Mouse (Mus musculus) limb, embryonic 12.5 days (tissue): ENCODE results near the gene Isg20l2. TPM values are rescaled to one million over a fixed set of nuclear protein-coding genes. Genes with fewer than 3 reads are reported as not detected.

Experiments used
- ATAC-seq: fragments of 200-750 bp; cut with Nextera tagmentation; 2 replicates; pipeline ENCODE4 v1.8.0; 2017; ENCODE audit warnings: low read depth, moderate TSS enrichment; ENCODE audit not compliant: insufficient number of reproducible peaks, insufficient read depth, low FRiP score, low TSS enrichment
- H3K27ac ChIP-seq: fragments of 300-500 bp; sonication (generic); 2 replicates; pipeline ENCODE4 v1.5.1; 2016; ENCODE audit warnings: mild to moderate bottlenecking, moderate library complexity
- H3K27me3 ChIP-seq: fragments of 300-500 bp; sonication (generic); 2 replicates; pipeline ENCODE4 v1.6.1; 2016; ENCODE audit warnings: mild to moderate bottlenecking, moderate library complexity
- H3K36me3 ChIP-seq: fragments of 300-500 bp; sonication (generic); 2 replicates; pipeline ENCODE4 v1.6.1; 2016; ENCODE audit warnings: mild to moderate bottlenecking, moderate library complexity
- H3K4me1 ChIP-seq: fragments of 300-500 bp; sonication (generic); replicated peaks from 2 replicates; pipeline ENCODE4 v1.6.1; 2016
- H3K4me2 ChIP-seq: fragments of 300-500 bp; sonication (generic); 2 replicates; pipeline ENCODE4 v1.6.1; 2016; ENCODE audit warnings: mild to moderate bottlenecking, moderate library complexity
- H3K4me3 ChIP-seq: fragments of 300-500 bp; sonication (generic); replicated peaks from 2 replicates; pipeline ENCODE4 v1.5.1; 2016; ENCODE audit warnings: mild to moderate bottlenecking
- H3K9ac ChIP-seq: fragments of 300-500 bp; sonication (generic); replicated peaks from 2 replicates; pipeline ENCODE4 v1.6.1; 2016; ENCODE audit warnings: mild to moderate bottlenecking, moderate library complexity
- H3K9me3 ChIP-seq: fragments of 300-500 bp; sonication (generic); 2 replicates; pipeline ENCODE4 v1.6.1; 2016; ENCODE audit warnings: mild to moderate bottlenecking, moderate library complexity
- WGBS: fragments of 180-500 bp; shearing (Covaris S2); methylation state at CpG from one replicate; pipeline ENCODE4 v1.1.7; 2016; 5-methylcytosine and 5-hydroxymethylcytosine counted together
- polyA plus RNA-seq: library from polyadenylated mRNA; unstranded; fragments of >200 nt; fragmentation: Nextera tagmentation; extraction: Ambion mirVana; gene quantifications from 2 replicates; pipeline ENCODE4 v1.2.1, GENCODE M21; 2016

Gene Isg20l2
- polyA plus RNA-seq, 1 experiment from 2014 or later: 83.2 TPM

DNA sequence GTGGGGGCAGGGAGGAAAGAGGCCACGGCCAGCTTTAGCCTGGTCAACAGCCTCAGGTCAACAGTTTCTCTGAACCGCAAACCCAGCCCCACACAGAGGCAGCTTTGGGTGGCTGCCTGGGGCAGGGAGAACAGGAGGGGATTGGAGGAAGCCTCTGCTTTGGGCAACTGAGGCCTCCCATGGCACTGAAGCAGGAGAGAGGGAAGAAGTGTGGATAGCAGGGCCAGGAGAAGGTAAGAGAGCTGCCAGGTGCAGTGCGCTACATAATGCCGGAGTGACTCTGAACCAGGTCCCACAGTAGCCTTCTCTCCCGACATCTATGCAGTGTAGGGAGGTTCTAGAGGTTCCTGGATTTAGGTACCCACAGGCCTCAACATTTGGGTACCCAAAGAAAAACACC lies 50.6 kb downstream of the Isg20l2 start:
- 0 out of 2 replicates have a peak overlapping the region, but pooled peaks have one; percentile 29 for H3K27ac ChIP-seq
- H3K4me2 ChIP-seq: no peak overlapping the region
- H3K4me3 ChIP-seq: no peak overlapping the region
- H3K9ac ChIP-seq: no peak overlapping the region; the same call in 1 of the 2 replicates
- H3K4me1 ChIP-seq: peaks cover 37% of the 10 kb centered on the region
- 0 out of 2 replicates have a peak, but pooled peaks cover 3% of the 10 kb centered on the region for H3K36me3 ChIP-seq
- ATAC-seq: no peak
- no peaks in the 10 kb centered on the region for H3K9me3 ChIP-seq
- WGBS: 57% methylated on average over 5 of the region's 5 CpGs
- H3K27me3 ChIP-seq: peaks cover 10% of the 10 kb centered on the region

DNA sequence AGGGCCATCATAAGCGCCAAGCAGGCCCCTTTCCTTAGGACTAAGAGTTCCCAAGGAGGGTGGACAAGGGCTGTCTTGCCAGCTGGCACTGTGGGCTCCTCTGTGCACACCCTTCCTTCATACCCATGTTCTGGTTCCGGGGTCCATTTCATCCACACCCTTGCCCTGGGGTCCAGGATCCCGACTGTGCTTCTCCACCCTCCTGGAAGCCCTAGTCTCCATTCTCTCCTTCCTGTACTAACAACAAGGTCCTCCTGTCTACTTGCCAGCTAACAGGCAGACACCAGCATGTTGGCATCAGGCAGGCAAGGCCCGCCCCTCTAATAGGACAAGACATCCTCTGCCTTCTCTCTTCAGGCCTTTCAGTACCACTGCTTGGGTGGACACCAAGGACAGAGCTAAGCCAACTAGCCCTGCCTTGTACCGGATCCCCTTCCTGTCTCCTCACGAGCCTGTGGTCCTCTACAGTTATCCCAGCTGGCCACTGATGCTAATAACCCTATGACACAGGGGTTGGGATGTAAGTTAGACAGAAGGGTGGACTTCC lies 51.2 kb downstream of the Isg20l2 start:
- ATAC-seq: no peak
- H3K9me3 ChIP-seq: no peaks in the 10 kb centered on the region
- H3K4me3 ChIP-seq: no peak overlapping the region
- no peak overlapping the region for H3K4me2 ChIP-seq
- WGBS: 80% methylated on average over 6 of the region's 6 CpGs
- H3K9ac ChIP-seq: no peak overlapping the region
- 0 out of 2 replicates have a peak overlapping the region, but pooled peaks have one; percentile 29 for H3K27ac ChIP-seq
- peaks cover 42% of the 10 kb centered on the region for H3K4me1 ChIP-seq
- H3K36me3 ChIP-seq: 0 out of 2 replicates have a peak, but pooled peaks cover 3% of the 10 kb centered on the region
- peaks cover 10% of the 10 kb centered on the region for H3K27me3 ChIP-seq

DNA sequence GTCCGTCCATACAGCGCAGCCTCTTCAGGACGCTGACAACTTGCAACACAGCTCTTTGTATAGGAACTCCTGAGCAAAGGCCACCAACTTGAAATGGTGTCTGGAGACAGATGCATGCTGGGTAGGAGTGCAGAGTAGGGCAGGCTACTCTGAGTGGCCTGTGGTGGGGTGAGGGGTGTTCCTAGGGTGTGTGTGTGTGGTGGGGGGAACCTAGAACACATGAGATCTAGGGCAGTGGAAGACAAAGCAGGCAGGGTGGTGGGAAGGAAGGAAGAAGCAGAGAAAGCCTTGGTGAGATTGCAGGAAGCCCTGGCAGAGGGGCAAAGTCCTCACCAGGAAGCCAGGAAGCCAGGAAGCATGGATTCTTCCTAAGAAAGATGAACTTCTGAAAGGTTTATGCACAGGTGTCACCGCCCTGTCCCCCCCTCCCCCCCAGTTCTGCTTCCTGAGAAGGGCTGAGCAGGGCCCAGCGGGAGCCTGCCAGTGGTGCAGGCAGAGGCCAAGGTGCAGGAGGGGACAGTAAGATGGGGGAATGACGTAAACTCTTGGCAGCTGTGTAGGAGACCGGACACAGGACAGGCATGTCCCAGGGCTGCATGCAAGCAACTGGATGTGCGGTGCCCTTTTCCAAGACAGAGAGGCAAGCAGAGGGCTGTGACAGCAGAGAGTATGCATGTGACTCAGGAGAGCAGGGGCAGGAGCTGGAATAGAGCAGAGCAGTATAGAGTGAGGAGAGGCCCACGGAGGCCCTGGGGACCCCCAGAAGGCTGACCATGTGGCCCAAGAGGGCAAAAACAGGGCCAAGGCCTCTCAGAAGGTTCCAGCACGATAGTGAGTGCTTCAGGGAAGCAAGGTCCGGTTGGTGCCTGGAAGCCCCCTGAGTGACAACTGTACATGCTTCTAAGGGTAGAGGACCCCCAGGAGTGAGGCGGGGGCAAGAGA lies 52.1 kb downstream of the Isg20l2 start:
- Histone ChIP-seq H3K27ac (peak overlapping the region; percentile 78), H3K9me3 (no peaks in the 10 kb centered on the region), H3K9ac (no peak overlapping the region; the same call in 1 of the 2 replicates), H3K36me3 (no peaks in the 10 kb centered on the region), H3K4me1 (peaks cover 49% of the 10 kb centered on the region), H3K4me3 (no peak overlapping the region), H3K27me3 (peaks cover 10% of the 10 kb centered on the region), H3K4me2 (peak overlapping the region; percentile 40)
- 41% methylated on average over 12 of the region's 12 CpGs for WGBS
- no peak for ATAC-seq

DNA sequence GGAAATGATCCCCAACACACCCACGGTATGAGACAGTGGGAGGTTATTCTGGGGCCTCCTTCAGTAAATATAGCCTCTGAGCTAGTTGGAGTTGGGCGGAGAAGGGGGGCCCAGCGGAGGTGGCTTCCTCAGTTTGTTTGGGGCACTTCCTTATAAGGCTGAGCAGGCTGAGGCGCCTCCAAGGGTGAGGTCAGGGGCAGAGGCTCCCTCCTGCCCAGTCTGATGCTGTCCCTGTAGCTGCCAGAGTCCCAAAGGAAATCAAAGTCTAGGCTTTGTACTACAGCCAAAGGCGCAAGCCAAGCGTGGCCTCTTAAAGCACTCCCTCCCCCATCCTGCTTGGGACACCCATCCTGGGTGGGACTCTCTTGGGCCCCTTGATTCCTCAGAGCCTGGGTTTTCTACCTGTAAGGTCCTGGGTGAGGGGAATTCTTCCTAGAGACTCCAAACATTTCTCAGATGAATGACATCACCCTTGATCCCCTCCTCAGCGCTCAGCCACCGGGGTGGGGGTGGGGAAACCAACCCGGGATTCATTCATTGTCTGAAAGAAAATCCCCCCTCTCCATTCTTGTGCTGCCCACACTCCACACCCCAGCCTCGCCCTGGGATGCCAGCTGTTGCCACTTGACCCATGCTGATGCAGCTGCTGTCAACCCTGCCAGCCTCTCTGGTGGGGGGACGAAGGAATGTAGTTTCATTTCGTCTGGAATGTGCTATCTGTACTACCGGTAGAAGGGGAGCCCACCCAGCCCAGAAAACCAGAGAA lies 52.9 kb downstream of the Isg20l2 start:
- no peak for ATAC-seq
- H3K36me3 ChIP-seq: no peaks in the 10 kb centered on the region
- peak overlapping the region; percentile 2; the same call in 1 of the 2 replicates for H3K9ac ChIP-seq
- no peak overlapping the region; the same call in 1 of the 2 replicates for H3K4me3 ChIP-seq
- H3K9me3 ChIP-seq: no peaks in the 10 kb centered on the region
- peaks cover 14% of the 10 kb centered on the region for H3K27me3 ChIP-seq
- H3K27ac ChIP-seq: peak overlapping the region; percentile 78
- peak overlapping the region; percentile 40 for H3K4me2 ChIP-seq
- 9% methylated on average over 13 of the region's 13 CpGs for WGBS
- H3K4me1 ChIP-seq: peaks cover 57% of the 10 kb centered on the region

DNA sequence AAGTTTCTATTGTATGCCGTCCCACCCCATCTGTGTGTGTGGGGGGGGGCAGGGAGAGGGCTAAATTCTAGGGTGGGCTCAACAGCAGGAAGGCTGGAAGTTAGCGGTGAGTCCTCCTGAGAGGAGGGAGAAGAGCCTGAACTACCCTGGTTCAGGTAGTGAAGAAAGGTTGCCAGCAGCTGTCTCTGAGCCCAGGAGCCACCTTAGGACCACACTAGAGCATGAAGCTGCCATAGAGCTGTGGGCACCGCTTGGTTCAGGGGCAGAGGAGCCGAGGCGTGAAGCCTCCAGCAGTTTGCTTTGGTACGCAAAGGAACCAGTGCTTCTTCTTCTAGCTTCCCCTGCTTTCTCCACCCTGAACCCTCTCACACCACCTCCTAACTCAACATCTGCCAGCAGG lies 53.5 kb downstream of the Isg20l2 start:
- Histone ChIP-seq H3K9me3 (no peaks in the 10 kb centered on the region), H3K27me3 (peaks cover 20% of the 10 kb centered on the region), H3K36me3 (no peaks in the 10 kb centered on the region), H3K4me2 (peak overlapping the region; percentile 40), H3K27ac (peak overlapping the region; percentile 56; the same call in 1 of the 2 replicates), H3K4me3 (no peak overlapping the region), H3K9ac (peak overlapping the region; percentile 2; the same call in 1 of the 2 replicates), H3K4me1 (peaks cover 62% of the 10 kb centered on the region)
- 49% methylated on average over 6 of the region's 6 CpGs for WGBS
- ATAC-seq: no peak

DNA sequence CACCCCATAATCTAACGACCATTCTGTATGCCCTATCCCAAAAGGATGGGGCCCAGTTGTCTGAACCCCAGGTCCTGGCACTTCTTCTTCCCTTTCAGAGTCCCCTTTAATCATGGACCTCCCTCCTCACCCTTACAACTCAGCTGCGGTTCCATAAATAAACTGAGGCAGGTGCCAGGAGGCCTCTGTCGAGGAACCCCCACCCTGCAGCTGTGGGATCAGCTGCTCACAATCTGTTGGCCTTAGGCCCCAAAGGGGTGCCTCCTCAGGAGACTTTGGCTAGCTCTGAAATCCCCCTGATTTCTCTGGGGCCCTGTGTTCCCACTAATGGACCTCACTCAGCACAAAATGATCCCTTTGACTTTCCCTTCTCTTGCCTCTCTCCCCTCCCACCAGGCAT lies 54.0 kb downstream of the Isg20l2 start:
- WGBS: 38% methylated on average over 3 of the region's 3 CpGs
- Histone ChIP-seq H3K4me1 (peaks cover 62% of the 10 kb centered on the region), H3K4me2 (0 out of 2 replicates have a peak overlapping the region, but pooled peaks have one; percentile 40), H3K27ac (peak overlapping the region; percentile 56; the same call in 1 of the 2 replicates), H3K36me3 (no peaks in the 10 kb centered on the region), H3K27me3 (peaks cover 25% of the 10 kb centered on the region), H3K4me3 (no peak overlapping the region), H3K9me3 (no peaks in the 10 kb centered on the region), H3K9ac (no peak overlapping the region)
- ATAC-seq: no peak

DNA sequence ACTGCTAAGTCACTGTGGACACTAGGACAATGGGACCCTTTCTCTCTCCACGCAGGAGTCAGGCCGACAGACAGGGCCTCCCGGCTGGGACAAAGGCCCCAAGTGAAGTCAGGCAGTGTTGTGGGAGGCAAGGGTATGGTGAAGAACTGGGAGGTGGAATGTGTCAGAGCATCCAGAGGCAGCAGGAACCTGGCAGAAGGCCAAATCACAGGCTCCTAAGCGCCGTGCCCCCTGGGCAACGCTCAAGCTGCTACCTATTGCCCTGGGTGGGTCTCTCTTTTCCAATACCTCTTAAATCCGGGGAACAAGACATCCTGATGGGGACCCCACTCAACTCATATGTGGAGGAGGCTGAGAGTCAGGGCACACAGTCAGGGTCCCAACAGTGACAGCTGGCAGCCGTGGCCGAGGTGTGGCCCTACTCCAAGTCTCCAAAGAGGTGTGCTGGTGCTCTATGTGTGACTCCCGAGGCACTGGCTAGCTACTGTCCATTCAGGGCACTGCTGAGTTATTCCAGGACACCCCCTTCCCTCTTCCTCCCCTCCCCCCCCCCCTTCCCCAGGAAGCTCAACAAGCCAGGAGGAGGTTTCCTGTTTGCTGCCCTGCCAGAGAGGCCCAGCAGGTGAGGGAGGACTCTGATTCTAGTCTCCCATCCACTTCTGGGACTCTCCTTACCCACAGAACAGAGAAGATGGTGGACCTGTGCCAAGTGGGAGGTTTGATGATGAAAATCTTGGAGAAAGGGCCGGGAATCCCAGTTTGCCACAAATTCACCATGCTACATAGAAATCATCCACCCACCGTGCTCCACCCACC lies 55.6 kb downstream of the Isg20l2 start:
- H3K27me3 ChIP-seq: peaks cover 41% of the 10 kb centered on the region
- no peaks in the 10 kb centered on the region for H3K36me3 ChIP-seq
- H3K4me2 ChIP-seq: no peak overlapping the region
- peaks cover 62% of the 10 kb centered on the region for H3K4me1 ChIP-seq
- H3K9me3 ChIP-seq: no peaks in the 10 kb centered on the region
- no peak for ATAC-seq
- no peak overlapping the region for H3K9ac ChIP-seq
- peak overlapping the region; percentile 53; the same call in 1 of the 2 replicates for H3K27ac ChIP-seq
- H3K4me3 ChIP-seq: no peak overlapping the region
- WGBS: 52% methylated on average over 12 of the region's 12 CpGs

DNA sequence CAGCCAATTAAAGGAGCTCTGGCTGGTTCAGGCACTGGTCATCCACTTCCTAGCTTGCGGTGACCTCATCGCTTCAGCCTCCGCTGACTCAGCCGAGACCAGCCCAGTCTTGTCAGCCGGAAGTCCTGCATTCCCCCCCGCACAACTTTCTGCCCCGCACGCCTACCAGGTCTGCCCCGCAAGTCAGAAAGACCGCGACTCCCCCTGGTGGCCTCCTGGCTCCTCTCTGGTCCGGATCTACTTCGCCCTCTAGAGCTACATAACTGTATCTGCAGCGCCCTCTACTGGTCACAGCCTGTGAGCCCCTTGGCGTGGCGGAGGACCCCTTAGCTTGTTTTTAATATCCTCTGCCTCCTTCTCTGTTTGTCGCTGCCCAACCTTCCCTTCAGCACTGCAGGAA lies 56.8 kb downstream of the Isg20l2 start:
- 0 out of 2 replicates have a peak overlapping the region, but pooled peaks have one; percentile 53 for H3K27ac ChIP-seq
- peaks cover 52% of the 10 kb centered on the region for H3K27me3 ChIP-seq
- H3K4me3 ChIP-seq: peak overlapping the region; percentile 39
- no peak overlapping the region; the same call in 1 of the 2 replicates for H3K9ac ChIP-seq
- no peaks in the 10 kb centered on the region for H3K9me3 ChIP-seq
- peak; percentile 81 for ATAC-seq
- WGBS: under 1% methylated on average over 17 of the region's 17 CpGs
- H3K4me2 ChIP-seq: peak overlapping the region; percentile 80
- H3K36me3 ChIP-seq: no peaks in the 10 kb centered on the region
- H3K4me1 ChIP-seq: peaks cover 58% of the 10 kb centered on the region

DNA sequence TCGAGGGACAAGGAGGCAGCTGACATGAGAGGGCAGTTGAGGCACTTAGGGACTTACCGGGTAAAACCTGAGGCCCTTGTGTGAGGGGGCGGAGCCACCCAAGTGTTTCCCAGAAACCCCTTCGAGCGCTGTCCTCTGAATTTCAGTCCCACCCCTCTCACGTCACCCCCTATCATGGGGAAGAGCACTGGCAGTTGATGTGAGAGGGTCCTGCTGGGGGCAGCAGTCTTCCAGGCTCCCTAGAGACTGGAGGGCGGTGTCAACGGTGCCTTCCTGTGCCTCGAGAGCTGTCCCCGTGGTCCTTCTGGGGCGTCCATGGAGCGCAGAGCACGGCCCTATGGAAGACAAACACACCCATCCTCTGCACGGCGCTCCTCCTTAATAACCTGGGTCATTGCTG lies 57.5 kb downstream of the Isg20l2 start:
- H3K9me3 ChIP-seq: no peaks in the 10 kb centered on the region
- H3K4me1 ChIP-seq: peaks cover 51% of the 10 kb centered on the region
- WGBS: 0% methylated on average over 15 of the region's 15 CpGs
- peak overlapping the region; percentile 80 for H3K4me2 ChIP-seq
- peak overlapping the region; percentile 39 for H3K4me3 ChIP-seq
- no peak overlapping the region for H3K27ac ChIP-seq
- peak; percentile 14; the same call in 1 of the 2 replicates for ATAC-seq
- H3K36me3 ChIP-seq: no peaks in the 10 kb centered on the region
- 0 out of 2 replicates have a peak overlapping the region, but pooled peaks have one; percentile 34 for H3K9ac ChIP-seq
- H3K27me3 ChIP-seq: peaks cover 60% of the 10 kb centered on the region

DNA sequence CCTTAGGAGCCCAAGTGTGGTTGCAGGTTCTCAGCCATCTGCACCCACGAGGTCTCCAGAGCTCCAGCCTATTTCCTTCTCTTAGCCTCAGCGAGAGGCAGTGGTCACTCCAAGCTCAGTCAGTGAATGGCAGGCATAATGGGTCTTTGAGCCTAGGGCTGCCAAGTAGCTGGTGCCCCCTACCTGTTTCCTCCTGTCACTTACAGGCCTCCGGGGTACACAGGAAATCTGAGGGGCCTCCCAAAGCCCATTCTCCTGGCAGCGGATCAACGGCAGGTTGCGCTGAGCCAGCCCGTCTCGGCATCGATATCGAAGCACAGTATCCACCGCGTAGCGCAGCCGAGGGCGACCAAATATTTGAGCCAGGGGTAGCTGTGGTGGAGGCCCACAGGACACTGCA lies 58.0 kb downstream of the Isg20l2 start:
- Histone ChIP-seq H3K27ac (no peak overlapping the region), H3K4me1 (peaks cover 46% of the 10 kb centered on the region), H3K9me3 (no peaks in the 10 kb centered on the region), H3K9ac (0 out of 2 replicates have a peak overlapping the region, but pooled peaks have one; percentile 34), H3K36me3 (no peaks in the 10 kb centered on the region), H3K4me2 (peak overlapping the region; percentile 80), H3K27me3 (peaks cover 64% of the 10 kb centered on the region), H3K4me3 (peak overlapping the region; percentile 39)
- 0 out of 2 replicates have a peak, but pooled peaks have one; percentile 3 for ATAC-seq
- 7% methylated on average over 15 of the region's 15 CpGs for WGBS
